Mouse (Mus musculus) liver, adult 2 months (tissue): ENCODE results near the gene Cox20. TPM values are rescaled to one million over a fixed set of nuclear protein-coding genes. Genes with fewer than 3 reads are reported as not detected.
A peak's percentile ranks its signal among the peaks of the same experiment; 100 is the strongest.

Source experiments
- DNase-seq: peaks from one replicate; pipeline ENCODE4 v3.0.0-alpha.2; 2011; ENCODE audit warnings: low read depth, low spot score; ENCODE audit errors: extremely low read depth
- H3K27ac ChIP-seq: fragments of 200-500 bp; replicated peaks from 2 replicates; pipeline ENCODE4 v1.5.1; 2012; ENCODE audit warnings: low read depth, mild to moderate bottlenecking, control low read depth, inconsistent platforms, low read length; ENCODE audit not compliant: insufficient read depth
- H3K27me3 ChIP-seq: fragments of 200-500 bp; 2 replicates; pipeline ENCODE4 v1.6.1; 2012; ENCODE audit warnings: mild to moderate bottlenecking, moderate library complexity, low read length, inconsistent platforms; ENCODE audit not compliant: control insufficient read depth, insufficient read depth
- H3K36me3 ChIP-seq: fragments of 200-500 bp; 2 replicates; pipeline ENCODE4 v1.6.1; 2012; ENCODE audit warnings: low read length, inconsistent platforms; ENCODE audit not compliant: control insufficient read depth, insufficient read depth
- H3K4me1 ChIP-seq: fragments of 200-500 bp; 2 replicates; pipeline ENCODE4 v1.6.1; 2011; ENCODE audit warnings: low read length; ENCODE audit not compliant: control insufficient read depth, insufficient read depth
- H3K4me3 ChIP-seq: fragments of 200-500 bp; 2 replicates; pipeline ENCODE4 v1.5.1; 2011; ENCODE audit warnings: low read depth, mild to moderate bottlenecking, control low read depth, low read length, moderate library complexity; ENCODE audit not compliant: insufficient read depth
- H3K79me2 ChIP-seq: fragments of 200-500 bp; 2 replicates; pipeline ENCODE4 v1.6.1; 2012; ENCODE audit warnings: inconsistent platforms, mild to moderate bottlenecking, low read length, moderate library complexity; ENCODE audit not compliant: control insufficient read depth, insufficient read depth
- H3K9ac ChIP-seq: fragments of 200-500 bp; 2 replicates; pipeline ENCODE4 v1.6.1; 2012; ENCODE audit warnings: low read depth, mild to moderate bottlenecking, control low read depth, inconsistent platforms, low read length
- CTCF ChIP-seq: fragments of 200-500 bp; IDR thresholded peaks from 2 replicates; pipeline ENCODE4 v1.5.1; 2011; ENCODE audit warnings: low read depth, low read length, control low read depth
- POLR2A ChIP-seq: fragments of 200-500 bp; IDR thresholded peaks from 2 replicates; pipeline ENCODE4 v1.6.1; 2011; ENCODE audit warnings: low read length, control low read depth; ENCODE audit not compliant: insufficient read depth; ENCODE audit errors: extremely low read depth
- WGBS: fragments of 180-500 bp; shearing (Covaris S2); methylation state at CpG from one replicate; pipeline ENCODE4 v1.1.7; 2018; 5-methylcytosine and 5-hydroxymethylcytosine counted together
- polyA plus RNA-seq: library from polyadenylated mRNA; depleted of rRNA; stranded (reverse); fragments of >200 nt; gene quantifications from 2 replicates; pipeline ENCODE4 v1.2.3, GENCODE M21; 2012
- total RNA-seq: library from RNA; depleted of rRNA; stranded (reverse); fragments of >200 nt; gene quantifications from 2 replicates; pipeline ENCODE4 v1.2.3, GENCODE M21; 2014

Gene Cox20
- total and polyA plus RNA-seq, 2 experiments, result 12.8 to 29.3 TPM

- peak; percentile 65 for DNase-seq
These were observed 35.6 kb downstream of the Cox20 start for GRCm38 (mm10) chr1:178354576-178354975.

GRCm38 (mm10) chr1:178357776-178358710 is 39.1 kb downstream of the Cox20 start:
- DNase-seq, result no peak
- H3K4me1 ChIP-seq, result no peaks in the 10 kb centered on the region; the same call in 1 of the 2 replicates
- no peak overlapping the region for H3K9ac ChIP-seq
- H3K27ac ChIP-seq, result no peak overlapping the region
- 84% methylated on average over 12 of the region's 12 CpGs for WGBS
- H3K36me3 ChIP-seq, result no peaks in the 10 kb centered on the region
- no peak for TF ChIP-seq CTCF
- TF ChIP-seq POLR2A, result no peak
- no peaks in the 10 kb centered on the region for H3K79me2 ChIP-seq
- no peak overlapping the region for H3K4me3 ChIP-seq
- no peaks in the 10 kb centered on the region for H3K27me3 ChIP-seq

More at GRCm38 (mm10) chr1:178354576-178354975, 35.6 kb downstream of the Cox20 start:
- TF ChIP-seq CTCF (no peak), POLR2A (no peak)
- no peaks in the 10 kb centered on the region; the same call in 1 of the 2 replicates for H3K4me1 ChIP-seq
- no peaks in the 10 kb centered on the region for H3K27me3 ChIP-seq
- no peaks in the 10 kb centered on the region for H3K36me3 ChIP-seq
- no peak overlapping the region for H3K9ac ChIP-seq
- H3K4me3 ChIP-seq, result no peak overlapping the region
- WGBS, result 15% methylated on average over 3 of the region's 3 CpGs
- H3K27ac ChIP-seq, result no peak overlapping the region
- no peaks in the 10 kb centered on the region for H3K79me2 ChIP-seq

GRCm38 (mm10) chr1:178360264-178360663 is 41.3 kb downstream of the Cox20 start:
- no peak for DNase-seq
- no peaks in the 10 kb centered on the region for H3K27me3 ChIP-seq
- TF ChIP-seq POLR2A (no peak), CTCF (no peak)

GRCm38 (mm10) chr1:178360702-178361101 is 41.8 kb downstream of the Cox20 start:
- no peak for TF ChIP-seq POLR2A
- Histone ChIP-seq H3K79me2 (no peaks in the 10 kb centered on the region), H3K9ac (no peak overlapping the region), H3K27me3 (no peaks in the 10 kb centered on the region), H3K4me3 (no peak overlapping the region), H3K27ac (no peak overlapping the region), H3K4me1 (no peaks in the 10 kb centered on the region), H3K36me3 (no peaks in the 10 kb centered on the region)
- WGBS, result 91% methylated on average over 2 of the region's 2 CpGs
- no peak for DNase-seq

More at GRCm38 (mm10) chr1:178360264-178360663, 41.3 kb downstream of the Cox20 start:
- no peaks in the 10 kb centered on the region for H3K4me1 ChIP-seq
- no peaks in the 10 kb centered on the region for H3K79me2 ChIP-seq
- no peaks in the 10 kb centered on the region for H3K36me3 ChIP-seq
- H3K4me3 ChIP-seq, result no peak overlapping the region
- WGBS, result 95% methylated on average over 11 of the region's 11 CpGs
- H3K27ac ChIP-seq, result no peak overlapping the region
- no peak overlapping the region for H3K9ac ChIP-seq

GRCm38 (mm10) chr1:178365171-178365570 is 46.2 kb downstream of the Cox20 start:
- no peaks in the 10 kb centered on the region for H3K36me3 ChIP-seq
- no peak overlapping the region for H3K27ac ChIP-seq
- H3K9ac ChIP-seq, result no peak overlapping the region
- H3K4me3 ChIP-seq, result no peak overlapping the region
- no peaks in the 10 kb centered on the region for H3K27me3 ChIP-seq
- H3K4me1 ChIP-seq, result peaks cover 4% of the 10 kb centered on the region; the same call in 1 of the 2 replicates
- 92% methylated on average over 6 of the region's 6 CpGs for WGBS
- TF ChIP-seq CTCF (no peak), POLR2A (no peak)
- H3K79me2 ChIP-seq, result no peaks in the 10 kb centered on the region
- DNase-seq, result no peak

DNA sequence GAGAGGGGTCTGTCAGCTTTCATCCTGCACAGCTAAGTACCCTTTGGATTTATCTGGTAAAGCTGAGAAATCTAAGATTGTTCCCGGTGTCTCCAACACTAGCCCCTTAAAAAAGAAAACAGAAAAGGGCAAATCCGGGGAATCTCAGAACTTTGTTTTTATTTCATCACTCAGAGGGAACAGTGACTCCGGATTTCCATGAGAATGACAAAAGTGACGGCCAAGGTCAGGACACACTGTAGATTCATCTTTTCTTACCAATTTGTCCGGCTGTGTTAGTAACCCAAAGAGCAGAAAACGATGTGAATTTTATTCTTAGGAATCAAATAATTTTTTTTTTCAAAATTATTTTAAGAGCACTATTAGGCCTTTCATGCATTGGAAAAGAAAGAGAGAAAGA is 49.2 kb downstream of the Cox20 start:
- Histone ChIP-seq H3K27me3 (no peaks in the 10 kb centered on the region), H3K36me3 (no peaks in the 10 kb centered on the region), H3K9ac (no peak overlapping the region), H3K27ac (no peak overlapping the region; the same call in 1 of the 2 replicates), H3K4me3 (no peak overlapping the region), H3K79me2 (no peaks in the 10 kb centered on the region), H3K4me1 (peaks cover 4% of the 10 kb centered on the region; the same call in 1 of the 2 replicates)
- WGBS, result 46% methylated on average over 6 of the region's 6 CpGs
- no peak for TF ChIP-seq CTCF
- no peak for TF ChIP-seq POLR2A
- no peak for DNase-seq
